Mouse (Mus musculus): Measurements from ENCODE around the gene Exoc2. TPM values are rescaled to one million over a fixed set of nuclear protein-coding genes. Genes with fewer than 3 reads are reported as not detected.

Exoc2 gene
- total RNA-seq, 2 experiments from 2014 or later: 12.5 to 13.3 TPM

GRCm38 (mm10) chr13:30826511-30826910 is 147.4 kb downstream of the Exoc2 start:
- DNase-seq (ENCODE audit: low spot score): no peak

DNA sequence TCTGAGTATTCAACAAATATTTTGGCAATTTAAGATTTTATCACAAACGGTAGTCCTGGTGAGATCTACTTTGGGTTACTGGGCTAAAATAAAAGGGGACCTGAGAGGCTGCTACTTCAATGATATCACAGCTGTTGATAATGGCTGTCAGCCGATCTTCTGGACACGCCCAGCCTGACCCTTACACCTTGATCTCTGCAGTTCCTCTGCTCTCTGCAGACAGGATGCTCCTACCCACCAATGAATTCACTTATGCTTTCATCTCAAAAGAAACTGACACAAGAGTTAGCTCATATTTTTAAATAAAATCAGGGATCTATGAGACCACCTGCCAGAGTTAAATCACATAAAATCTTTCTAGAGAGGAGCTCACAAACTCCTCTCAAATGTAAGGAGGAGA is 149.0 kb downstream of the Exoc2 start:
- DNase-seq (ENCODE audit: low spot score): no peak

GRCm38 (mm10) chr13:30820555-30820954 is 153.3 kb downstream of the Exoc2 start:
- no peak for DNase-seq (ENCODE audit: low spot score)

DNA sequence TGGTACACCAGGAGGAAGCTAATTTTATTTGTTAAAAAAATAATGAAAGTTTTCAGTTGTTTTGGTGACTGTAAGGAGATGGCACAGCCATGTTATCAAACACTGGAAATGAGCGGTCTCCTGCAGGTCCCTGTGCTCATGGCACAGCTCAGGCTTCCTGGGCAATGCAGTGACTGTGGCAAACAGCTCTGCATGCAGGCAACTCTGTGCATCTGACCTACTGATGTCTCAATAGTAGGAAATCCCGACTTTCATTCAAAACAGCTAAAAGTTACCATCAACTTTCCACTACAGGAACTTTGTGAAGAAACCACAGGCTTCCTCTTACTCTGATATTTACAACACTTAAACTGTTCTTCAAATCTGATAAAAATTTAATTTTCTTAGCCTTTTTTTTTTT is 154.0 kb downstream of the Exoc2 start:
- no peak for DNase-seq (ENCODE audit: low spot score)

DNA sequence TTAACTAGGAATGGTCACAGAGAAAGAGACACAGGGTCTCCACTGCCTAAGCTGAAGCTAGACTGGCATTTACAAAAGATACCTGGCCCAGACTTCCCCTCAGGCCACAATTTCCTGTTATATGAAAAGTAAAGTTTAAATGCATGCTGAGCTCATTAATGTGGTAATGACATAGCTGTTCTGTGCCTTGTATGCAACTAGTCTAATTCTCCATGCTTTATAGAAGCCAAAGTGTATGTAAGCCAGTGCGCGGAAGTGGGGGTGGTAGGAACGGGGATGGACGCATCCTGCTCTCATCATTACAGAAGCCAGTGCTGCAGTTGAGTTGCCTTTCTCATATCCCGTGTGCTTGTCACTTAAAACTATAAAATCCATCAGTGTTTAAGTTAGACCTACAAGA is 156.5 kb downstream of the Exoc2 start:
- no peak for DNase-seq (ENCODE audit: low spot score)

- no peak for DNase-seq (ENCODE audit: low spot score)
Measured at GRCm38 (mm10) chr13:30814256-30814655, 159.6 kb downstream of the Exoc2 start.

GRCm38 (mm10) chr13:30813464-30813863 is 160.4 kb downstream of the Exoc2 start:
- no peak for DNase-seq (ENCODE audit: low spot score)

DNA sequence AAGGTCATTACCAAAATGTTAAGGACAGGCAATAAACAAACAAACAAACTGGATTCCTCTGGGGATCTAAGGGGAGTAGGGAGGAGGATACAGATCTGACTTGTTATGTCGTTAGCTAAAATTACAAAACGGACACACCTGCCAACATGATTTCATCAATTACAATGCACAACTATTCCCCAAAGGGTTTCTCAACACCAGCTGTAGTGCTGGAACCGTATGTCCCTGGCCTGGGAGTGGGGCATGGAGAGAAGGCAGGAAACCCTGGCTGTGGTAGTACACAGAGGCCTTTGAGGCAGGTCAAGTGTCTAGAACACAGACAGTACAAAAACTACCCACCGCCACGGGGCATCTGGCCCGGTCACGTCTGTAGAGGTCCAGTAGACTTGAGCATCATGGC is 164.7 kb downstream of the Exoc2 start:
- DNase-seq (ENCODE audit: low spot score): peak; percentile 68

DNA sequence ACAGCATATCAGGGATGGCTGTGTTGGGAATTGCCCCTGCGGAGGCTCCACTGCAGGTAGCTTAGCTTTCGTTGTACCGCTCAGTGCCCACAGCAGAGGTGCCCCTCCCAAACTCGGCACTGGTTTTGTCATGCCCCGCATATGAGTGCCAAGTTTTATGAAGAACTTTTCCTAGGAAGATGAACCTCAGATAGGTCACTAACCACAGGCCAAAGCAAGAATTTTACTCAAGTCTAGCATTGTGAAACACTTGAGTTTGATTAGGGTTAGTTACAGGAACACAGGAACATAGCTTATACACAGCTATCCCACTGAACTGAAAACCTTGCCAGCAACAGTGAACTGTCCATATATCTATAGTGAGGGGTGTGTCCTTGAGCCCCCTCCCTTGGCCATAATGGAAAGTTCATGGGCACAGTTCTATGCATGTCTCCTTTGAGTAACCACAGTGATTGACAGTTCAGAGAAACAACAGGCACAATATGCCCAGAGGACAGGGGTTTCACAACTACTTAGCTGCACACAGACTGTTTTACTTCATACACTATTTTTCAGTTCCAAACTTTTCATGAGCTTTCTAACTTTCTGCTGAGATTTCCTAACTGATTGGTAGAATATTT is 171.4 kb downstream of the Exoc2 start:
- no peak for DNase-seq (ENCODE audit: low spot score)

DNA sequence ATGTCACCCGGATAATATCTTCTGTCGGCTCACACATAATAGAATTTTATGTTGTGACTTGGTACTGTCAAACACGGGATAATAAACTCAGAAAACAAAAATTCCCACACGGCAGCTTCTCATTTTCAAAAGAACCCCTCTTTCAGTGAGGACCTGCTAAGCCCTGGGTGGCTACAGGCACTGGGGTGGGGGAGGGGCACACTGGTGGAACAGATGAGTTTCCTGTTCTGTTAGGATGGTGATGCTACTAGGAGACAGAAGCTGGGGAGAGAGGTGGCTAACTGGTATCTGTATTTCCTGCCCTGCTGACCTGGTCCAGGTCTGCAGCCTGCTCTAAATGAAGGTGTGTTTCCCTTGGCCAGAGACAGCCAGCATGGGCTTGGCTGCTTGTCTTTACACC is 172.0 kb downstream of the Exoc2 start:
- DNase-seq (ENCODE audit: low spot score): no peak

- no peak for DNase-seq (ENCODE audit: low spot score)
Measured at GRCm38 (mm10) chr13:30795960-30796359, 177.9 kb downstream of the Exoc2 start.

DNA sequence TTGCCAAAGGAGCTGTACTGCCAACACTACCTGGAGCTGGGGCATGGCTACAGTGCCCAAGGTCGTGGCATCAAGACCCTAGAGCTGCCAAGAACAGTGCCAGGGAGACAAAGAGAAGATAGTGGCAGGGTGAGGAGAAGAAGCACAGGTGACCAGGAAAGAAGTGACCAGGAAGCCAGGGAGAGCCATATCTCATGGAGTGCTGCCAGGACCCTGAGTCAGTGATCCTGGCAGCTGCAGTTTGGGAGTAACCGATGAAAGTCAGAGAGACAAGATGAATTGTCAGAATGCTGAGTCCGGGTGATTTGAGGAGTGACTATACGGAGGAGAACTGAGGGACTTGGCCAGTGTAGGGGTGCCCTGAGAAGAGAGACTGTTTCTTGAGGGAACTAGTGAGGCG is 180.3 kb downstream of the Exoc2 start:
- DNase-seq (ENCODE audit: low spot score): no peak

- DNase-seq (ENCODE audit: low spot score): no peak
Measured at GRCm38 (mm10) chr13:30793196-30793595, 180.7 kb downstream of the Exoc2 start.

GRCm38 (mm10) chr13:30792741-30793140 is 181.2 kb downstream of the Exoc2 start:
- DNase-seq (ENCODE audit: low spot score): no peak

GRCm38 (mm10) chr13:30792308-30792707 is 181.6 kb downstream of the Exoc2 start:
- DNase-seq (ENCODE audit: low spot score): no peak

DNA sequence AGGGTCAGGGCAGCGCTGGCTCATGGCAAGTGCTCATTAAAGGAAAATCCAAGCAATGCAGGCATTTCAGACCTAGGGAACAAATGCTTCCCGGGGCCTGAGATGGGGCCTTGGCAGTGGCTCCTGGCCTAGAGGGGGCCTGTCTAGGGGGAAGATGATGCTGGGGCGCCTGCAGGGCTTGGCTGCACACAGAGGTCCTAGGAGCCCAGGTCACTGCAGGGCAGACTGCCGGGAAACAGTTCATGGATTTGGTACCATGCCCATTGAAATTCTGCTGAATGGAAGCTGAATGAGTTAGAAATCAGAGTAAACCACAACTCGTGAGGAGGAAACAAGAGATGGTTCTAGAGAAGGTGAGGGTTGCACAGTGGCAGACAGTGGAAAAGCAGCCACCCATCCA is 183.9 kb downstream of the Exoc2 start:
- peak; percentile 31 for DNase-seq (ENCODE audit: low spot score)

DNA sequence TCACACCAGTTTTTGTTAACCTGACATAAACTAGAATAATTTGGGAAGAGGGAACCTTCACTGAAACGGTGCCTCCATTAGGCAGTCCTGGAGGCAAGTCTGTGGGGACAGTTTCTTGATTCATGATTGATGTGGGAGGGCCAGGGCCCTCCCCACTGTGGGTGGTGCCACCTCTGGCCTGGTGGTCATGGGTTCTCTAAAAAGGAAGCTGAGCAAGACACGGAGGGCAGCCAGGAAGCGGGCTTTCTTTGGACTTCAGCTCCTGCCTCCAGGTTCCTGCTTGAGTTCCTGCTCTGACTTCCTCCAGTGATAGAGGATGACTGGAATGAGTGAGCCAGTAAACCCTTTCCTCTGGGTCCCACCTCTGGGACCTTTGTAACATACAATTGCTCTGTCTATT is 185.5 kb downstream of the Exoc2 start:
- no peak for DNase-seq (ENCODE audit: low spot score)

DNA sequence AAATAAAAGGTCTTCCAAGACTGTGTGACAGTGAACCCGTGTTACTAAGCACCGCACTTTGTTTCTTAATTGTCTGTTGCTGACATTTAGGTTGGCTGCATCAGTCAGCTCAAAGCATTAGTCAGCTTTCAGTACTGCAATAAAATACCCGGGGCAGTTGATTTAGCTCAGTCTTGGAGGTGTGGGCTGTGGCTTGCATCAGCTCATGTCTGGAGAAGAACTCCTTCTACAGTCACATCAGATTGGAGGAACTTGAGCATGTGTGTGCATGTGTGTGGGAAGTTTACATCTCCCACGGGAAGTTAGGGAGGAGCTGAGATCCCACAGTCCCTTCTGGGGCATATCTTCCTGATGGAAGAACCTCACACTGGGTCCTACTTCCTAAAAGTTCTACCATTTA is 185.9 kb downstream of the Exoc2 start:
- DNase-seq (ENCODE audit: low spot score): no peak

DNA sequence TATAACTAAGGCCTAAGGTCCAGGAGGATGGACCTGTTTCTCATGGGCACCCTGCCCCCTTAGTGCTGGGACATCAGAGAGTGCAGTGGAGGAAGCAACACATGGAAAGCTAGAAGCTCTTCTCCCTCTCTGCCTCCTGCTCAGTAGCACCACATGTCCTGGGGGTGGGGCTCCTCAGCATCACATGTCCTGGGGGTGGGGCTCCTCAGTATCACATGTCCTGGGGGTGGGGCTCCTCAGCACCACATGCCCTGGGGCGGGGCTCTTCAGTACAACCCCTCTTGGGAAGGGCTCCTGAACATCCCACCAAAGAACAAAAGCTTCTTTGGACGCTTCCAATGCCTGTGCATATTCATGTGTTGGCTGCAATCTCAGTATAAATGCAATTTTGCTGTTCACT is 186.3 kb downstream of the Exoc2 start:
- DNase-seq (ENCODE audit: low spot score): no peak

GRCm38 (mm10) chr13:30787036-30787320 is 186.9 kb downstream of the Exoc2 start:
- DNase-seq (ENCODE audit: low spot score): no peak

GRCm38 (mm10) chr13:30786235-30787035 is 187.5 kb downstream of the Exoc2 start:
- no peak for DNase-seq (ENCODE audit: low spot score)

- peak; percentile 38 for DNase-seq (ENCODE audit: low spot score)
Measured at GRCm38 (mm10) chr13:30785423-30786040, 188.4 kb downstream of the Exoc2 start.

DNA sequence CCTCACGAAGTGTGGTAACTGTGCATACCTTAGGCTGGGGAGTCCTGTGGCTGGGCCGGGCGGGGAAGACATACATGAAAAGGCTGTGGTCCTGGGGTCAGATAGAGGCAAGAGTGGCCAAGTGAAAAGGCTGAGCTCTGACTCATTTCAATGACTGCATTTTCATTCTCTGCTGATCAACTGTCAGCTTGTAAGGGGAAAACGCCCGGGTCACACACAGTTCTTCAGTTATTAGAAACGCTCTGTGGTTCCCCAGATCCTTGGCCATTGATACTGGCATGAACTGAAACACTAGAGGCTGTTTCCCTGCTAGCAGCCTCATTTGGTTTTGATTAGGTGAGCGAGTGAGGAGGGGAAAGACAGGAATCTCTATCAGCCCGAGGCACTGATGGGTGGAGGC is 191.5 kb downstream of the Exoc2 start:
- DNase-seq (ENCODE audit: low spot score): no peak

Data from gastrocnemius, adult 18-20 months (tissue).